Mouse (Mus musculus) hindbrain, embryonic 10.5 days (tissue): Measurements from ENCODE around the gene Mettl1. TPM values are rescaled to one million over a fixed set of nuclear protein-coding genes. Genes with fewer than 3 reads are reported as not detected.
A peak's percentile ranks its signal among the peaks of the same experiment; 100 is the strongest.

ENCODE experiments used
- DNase-seq: peaks from one replicate; pipeline ENCODE4 v3.0.0-alpha.2; 2017; ENCODE audit warnings: low spot score
- H3K27ac ChIP-seq: fragments of 300-500 bp; sonication (generic); 2 replicates; pipeline ENCODE4 v1.5.1; 2016; ENCODE audit warnings: mild to moderate bottlenecking, moderate library complexity
- H3K27me3 ChIP-seq: fragments of 300-500 bp; sonication (generic); 2 replicates; pipeline ENCODE4 v1.6.1; 2016; ENCODE audit warnings: mild to moderate bottlenecking; ENCODE audit not compliant: poor library complexity, insufficient read depth, severe bottlenecking
- H3K36me3 ChIP-seq: fragments of 300-500 bp; sonication (generic); 2 replicates; pipeline ENCODE4 v1.6.1; 2016; ENCODE audit warnings: mild to moderate bottlenecking, moderate library complexity
- H3K4me1 ChIP-seq: fragments of 300-500 bp; sonication (generic); replicated peaks from 2 replicates; pipeline ENCODE4 v1.6.1; 2016; ENCODE audit warnings: mild to moderate bottlenecking
- H3K4me3 ChIP-seq: fragments of 300-500 bp; sonication (generic); 2 replicates; pipeline ENCODE4 v1.5.1; 2016; ENCODE audit warnings: mild to moderate bottlenecking, moderate library complexity
- H3K9me3 ChIP-seq: fragments of 300-500 bp; sonication (generic); 2 replicates; pipeline ENCODE4 v1.6.1; 2016; ENCODE audit warnings: mild to moderate bottlenecking, moderate library complexity
- WGBS: fragments of 180-500 bp; shearing (Covaris S2); methylation state at CpG from one replicate; pipeline ENCODE4 v1.1.7; 2016; 5-methylcytosine and 5-hydroxymethylcytosine counted together
- polyA plus RNA-seq: library from polyadenylated mRNA; unstranded; fragments of >200 nt; fragmentation: Nextera tagmentation; extraction: Ambion mirVana; gene quantifications from 2 replicates; pipeline ENCODE4 v1.2.1, GENCODE M21; 2016

The Mettl1 gene
- polyA plus RNA-seq, 1 experiment from 2014 or later = 39.2 TPM

- Histone ChIP-seq H3K4me3 (peak within 1 kb of the TSS; percentile 67), H3K27me3 (no peaks in the 10 kb centered on the region), H3K36me3 (peaks cover 39% of the 10 kb centered on the region), H3K4me1 (peaks cover 11% of the 10 kb centered on the region), H3K9me3 (no peaks in the 10 kb centered on the region), H3K27ac (peak within 1 kb of the TSS; percentile 89)
- WGBS = 6% methylated on average over 56 of the region's 56 CpGs
- peak; percentile 91 for DNase-seq
These were observed 10.6 kb upstream of the Mettl1 start, which contains the start of gene Tsfm for GRCm38 (mm10) chr10:127030336-127031296. TSS of gene Tsfm (minus strand) at chr10:127030840.

- peaks cover 11% of the 10 kb centered on the region for H3K4me1 ChIP-seq
- H3K27me3 ChIP-seq = peaks cover 2% of the 10 kb centered on the region; the same call in 1 of the 2 replicates
- 85% methylated on average over 8 of the region's 8 CpGs for WGBS
- peaks cover 12% of the 10 kb centered on the region for H3K36me3 ChIP-seq
- DNase-seq = no peak
- H3K4me3 ChIP-seq = no peak overlapping the region
- H3K27ac ChIP-seq = no peak overlapping the region
- no peaks in the 10 kb centered on the region for H3K9me3 ChIP-seq
These were observed 7.9 kb upstream of the Mettl1 start for GRCm38 (mm10) chr10:127033301-127033741.

- 89% methylated on average over 12 of the region's 12 CpGs for WGBS
These were observed 4.9 kb upstream of the Mettl1 start for GRCm38 (mm10) chr10:127036273-127036672.

GRCm38 (mm10) chr10:127037641-127038040, 3.6 kb upstream of the Mettl1 start:
- H3K9me3 ChIP-seq = no peaks in the 10 kb centered on the region
- H3K4me1 ChIP-seq = peaks cover 17% of the 10 kb centered on the region
- H3K36me3 ChIP-seq = no peaks in the 10 kb centered on the region
- no peak for DNase-seq
- H3K4me3 ChIP-seq = no peak overlapping the region
- H3K27ac ChIP-seq = no peak overlapping the region
- H3K27me3 ChIP-seq = peaks cover 20% of the 10 kb centered on the region
- 72% methylated on average over 12 of the region's 12 CpGs for WGBS

More at GRCm38 (mm10) chr10:127036273-127036672, 4.9 kb upstream of the Mettl1 start:
- Histone ChIP-seq H3K4me3 (no peak overlapping the region), H3K27me3 (peaks cover 20% of the 10 kb centered on the region), H3K4me1 (peaks cover 9% of the 10 kb centered on the region), H3K9me3 (no peaks in the 10 kb centered on the region), H3K27ac (no peak overlapping the region), H3K36me3 (no peaks in the 10 kb centered on the region)
- DNase-seq = no peak

GRCm38 (mm10) chr10:127040569-127041214, 522 bp upstream of the Mettl1 start:
- peaks cover 24% of the 10 kb centered on the region for H3K4me1 ChIP-seq
- WGBS = 2% methylated on average over 20 of the region's 20 CpGs
- no peak for DNase-seq
- H3K36me3 ChIP-seq = peaks cover 23% of the 10 kb centered on the region
- H3K27me3 ChIP-seq = peaks cover 20% of the 10 kb centered on the region
- no peaks in the 10 kb centered on the region for H3K9me3 ChIP-seq
- peak overlapping the region; percentile 89 for H3K27ac ChIP-seq
- peak overlapping the region; percentile 83 for H3K4me3 ChIP-seq

GRCm38 (mm10) chr10:127041774-127042338, 642 bp downstream of the Mettl1 start:
- Histone ChIP-seq H3K9me3 (no peaks in the 10 kb centered on the region), H3K27me3 (peaks cover 21% of the 10 kb centered on the region), H3K4me3 (peak overlapping the region; percentile 83), H3K4me1 (peaks cover 24% of the 10 kb centered on the region), H3K27ac (peak overlapping the region; percentile 89), H3K36me3 (peaks cover 31% of the 10 kb centered on the region)
- DNase-seq = peak; percentile 94
- WGBS = under 1% methylated on average over 44 of the region's 44 CpGs

- peak overlapping the region; percentile 89 for H3K27ac ChIP-seq
- DNase-seq = no peak
- peak overlapping the region; percentile 83 for H3K4me3 ChIP-seq
- no peaks in the 10 kb centered on the region for H3K9me3 ChIP-seq
- H3K36me3 ChIP-seq = peaks cover 31% of the 10 kb centered on the region
- 22% methylated on average over 5 of the region's 5 CpGs for WGBS
- peaks cover 24% of the 10 kb centered on the region for H3K4me1 ChIP-seq
- peaks cover 28% of the 10 kb centered on the region for H3K27me3 ChIP-seq
These were observed 1.4 kb downstream of the Mettl1 start for GRCm38 (mm10) chr10:127042468-127043115.

- H3K4me1 ChIP-seq = peaks cover 25% of the 10 kb centered on the region
- peak overlapping the region; percentile 83; the same call in 1 of the 2 replicates for H3K4me3 ChIP-seq
- H3K9me3 ChIP-seq = no peaks in the 10 kb centered on the region
- H3K36me3 ChIP-seq = peaks cover 31% of the 10 kb centered on the region
- DNase-seq = no peak
- WGBS = 68% methylated on average over 6 of the region's 6 CpGs
- H3K27me3 ChIP-seq = peaks cover 34% of the 10 kb centered on the region
- H3K27ac ChIP-seq = no peak overlapping the region
These were observed 2.0 kb downstream of the Mettl1 start for GRCm38 (mm10) chr10:127043187-127043586.

- no peak for DNase-seq
- Histone ChIP-seq H3K4me3 (peak within 1 kb of the TSS; percentile 26), H3K4me1 (peaks cover 25% of the 10 kb centered on the region), H3K27ac (no peak within 1 kb of the TSS), H3K27me3 (peaks cover 63% of the 10 kb centered on the region), H3K36me3 (peaks cover 31% of the 10 kb centered on the region), H3K9me3 (no peaks in the 10 kb centered on the region)
- WGBS = 31% methylated on average over 5 of the region's 5 CpGs
These were observed 6.7 kb downstream of the Mettl1 start, which contains the start of gene Cyp27b1 for GRCm38 (mm10) chr10:127047954-127048353. TSS of gene Cyp27b1 (plus strand) at chr10:127048250.

GRCm38 (mm10) chr10:127048608-127049394, 7.6 kb downstream of the Mettl1 start:
- Histone ChIP-seq H3K27ac (no peak overlapping the region), H3K4me3 (peak overlapping the region; percentile 26; the same call in 1 of the 2 replicates), H3K4me1 (peaks cover 20% of the 10 kb centered on the region), H3K36me3 (peaks cover 30% of the 10 kb centered on the region), H3K9me3 (no peaks in the 10 kb centered on the region), H3K27me3 (peaks cover 65% of the 10 kb centered on the region)
- no peak for DNase-seq
- WGBS = 5% methylated on average over 35 of the region's 35 CpGs

GRCm38 (mm10) chr10:127049395-127050118, 8.3 kb downstream of the Mettl1 start:
- H3K27me3 ChIP-seq = peaks cover 65% of the 10 kb centered on the region

More at GRCm38 (mm10) chr10:127049395-127050118, 8.3 kb downstream of the Mettl1 start:
- H3K4me1 ChIP-seq = peaks cover 20% of the 10 kb centered on the region
- peak; percentile 15 for DNase-seq
- 3% methylated on average over 29 of the region's 29 CpGs for WGBS
- H3K36me3 ChIP-seq = peaks cover 33% of the 10 kb centered on the region
- H3K4me3 ChIP-seq = peak overlapping the region; percentile 26; the same call in 1 of the 2 replicates
- no peaks in the 10 kb centered on the region for H3K9me3 ChIP-seq
- H3K27ac ChIP-seq = no peak overlapping the region
